Mouse (Mus musculus) stomach, postnatal 0 days (tissue): ENCODE results near the gene Zbtb12.

Source experiments
- CTCF ChIP-seq: IDR thresholded peaks from 2 replicates; pipeline ENCODE4 v1.5.1; 2016; ENCODE audit warnings: antibody characterized with exemption, low read depth, mild to moderate bottlenecking, moderate library complexity
- EP300 ChIP-seq: optimal IDR thresholded peaks from 2 replicates; pipeline ENCODE3; 2016; ENCODE audit warnings: antibody characterized with exemption

DNA sequence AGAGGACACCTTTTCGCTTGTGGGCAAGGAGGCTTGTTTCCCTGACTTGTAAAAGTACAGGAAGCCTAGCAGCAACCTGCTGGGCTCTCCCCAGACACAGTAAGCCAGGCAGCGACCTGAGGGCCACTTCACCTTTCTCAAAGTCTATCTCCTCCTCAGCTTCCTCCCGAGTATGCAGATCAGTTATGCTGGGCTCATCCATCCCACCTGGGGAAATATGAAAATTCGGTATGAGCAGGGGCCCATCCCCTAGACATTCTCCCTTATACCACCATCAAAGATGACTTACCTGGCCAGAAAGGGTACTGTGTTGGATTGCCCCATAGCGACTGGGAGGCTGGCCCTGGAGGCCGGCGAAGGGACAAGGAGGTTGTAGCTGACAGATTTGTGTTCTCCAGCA, 31.7 kb upstream of the Zbtb12 start:
- TF ChIP-seq CTCF (no peak), EP300 (no peak)
